Mouse (Mus musculus) liver, embryonic 11.5 days (tissue): Measurements from ENCODE around the gene Ptprn2. TPM values are rescaled to one million over a fixed set of nuclear protein-coding genes. Genes with fewer than 3 reads are reported as not detected.

Source experiments
- ATAC-seq: fragments of 200-750 bp; cut with Nextera tagmentation; replicated peaks from 2 replicates; pipeline ENCODE4 v1.8.0; 2017; ENCODE audit warnings: moderate number of reproducible peaks, mild to moderate bottlenecking, moderate TSS enrichment, moderate library complexity; ENCODE audit not compliant: low FRiP score
- DNase-seq: peaks from one replicate; pipeline ENCODE4 v3.0.0-alpha.2; 2017; ENCODE audit warnings: low spot score
- H3K27ac ChIP-seq: fragments of 300-500 bp; sonication (generic); 2 replicates; pipeline ENCODE4 v1.5.1; 2014; ENCODE audit warnings: mild to moderate bottlenecking, low read depth, low read length, control low read depth
- H3K27me3 ChIP-seq: fragments of 300-500 bp; sonication (generic); replicated peaks from 2 replicates; pipeline ENCODE4 v1.6.1; 2014; ENCODE audit warnings: low read length, mixed read lengths; ENCODE audit not compliant: control insufficient read depth, insufficient read depth
- H3K36me3 ChIP-seq: fragments of 300-500 bp; sonication (generic); 2 replicates; pipeline ENCODE4 v1.6.1; 2014; ENCODE audit warnings: mild to moderate bottlenecking, low read length, moderate library complexity, mixed read lengths; ENCODE audit not compliant: control insufficient read depth, insufficient read depth
- H3K4me1 ChIP-seq: fragments of 300-500 bp; sonication (generic); replicated peaks from 2 replicates; pipeline ENCODE4 v1.6.1; 2014; ENCODE audit warnings: low read length, mixed read lengths; ENCODE audit not compliant: control insufficient read depth, insufficient read depth
- H3K4me2 ChIP-seq: fragments of 300-500 bp; sonication (generic); 2 replicates; pipeline ENCODE4 v1.6.1; 2014; ENCODE audit warnings: mild to moderate bottlenecking, control low read depth, moderate library complexity
- H3K4me3 ChIP-seq: fragments of 300-500 bp; sonication (generic); 2 replicates; pipeline ENCODE4 v1.5.1; 2014; ENCODE audit warnings: low read depth, low read length, control low read depth
- H3K9ac ChIP-seq: fragments of 300-500 bp; sonication (generic); 2 replicates; pipeline ENCODE4 v1.6.1; 2014; ENCODE audit warnings: low read depth, low read length, control low read depth
- H3K9me3 ChIP-seq: fragments of 300-500 bp; sonication (generic); 2 replicates; pipeline ENCODE4 v1.6.1; 2016; ENCODE audit warnings: low read length, inconsistent platforms, mixed read lengths; ENCODE audit not compliant: control insufficient read depth
- WGBS: fragments of 180-500 bp; shearing (Covaris S2); extraction: QIAGEN DNeasy Blood & Tissue Kit; methylation state at CpG from one replicate; pipeline ENCODE4 v1.1.7; 2014; 5-methylcytosine and 5-hydroxymethylcytosine counted together
- polyA plus RNA-seq: library from polyadenylated mRNA; unstranded; fragments of >200 nt; fragmentation: Nextera tagmentation; extraction: Ambion mirVana; gene quantifications from 2 replicates; pipeline ENCODE4 v1.2.1, GENCODE M21; 2014

The Ptprn2 gene
- polyA plus RNA-seq, 1 experiment from 2014 or later, result 0.11 TPM

- ATAC-seq, result no peak
These were observed 112.8 kb downstream of the Ptprn2 start for GRCm38 (mm10) chr12:116598123-116599005.

GRCm38 (mm10) chr12:116599537-116599936, 114.0 kb downstream of the Ptprn2 start:
- WGBS, result 78% methylated on average over 1 of the region's 1 CpGs
- Histone ChIP-seq H3K36me3 (no peaks in the 10 kb centered on the region), H3K4me2 (no peak overlapping the region), H3K9ac (no peak overlapping the region), H3K4me1 (no peaks in the 10 kb centered on the region), H3K27me3 (no peaks in the 10 kb centered on the region), H3K9me3 (no peaks in the 10 kb centered on the region), H3K27ac (no peak overlapping the region), H3K4me3 (no peak overlapping the region)
- DNase-seq (no peak), ATAC-seq (no peak)

More at GRCm38 (mm10) chr12:116598123-116599005, 112.8 kb downstream of the Ptprn2 start:
- Histone ChIP-seq H3K4me3 (no peak overlapping the region), H3K27ac (no peak overlapping the region), H3K27me3 (no peaks in the 10 kb centered on the region), H3K4me1 (no peaks in the 10 kb centered on the region), H3K4me2 (no peak overlapping the region), H3K9me3 (no peaks in the 10 kb centered on the region), H3K36me3 (no peaks in the 10 kb centered on the region), H3K9ac (no peak overlapping the region)
- no peak for DNase-seq
- 64% methylated on average over 8 of the region's 8 CpGs for WGBS

- Histone ChIP-seq H3K27me3 (no peaks in the 10 kb centered on the region), H3K36me3 (no peaks in the 10 kb centered on the region), H3K4me1 (no peaks in the 10 kb centered on the region), H3K9me3 (no peaks in the 10 kb centered on the region), H3K27ac (no peak overlapping the region), H3K4me3 (no peak overlapping the region), H3K4me2 (no peak overlapping the region), H3K9ac (no peak overlapping the region)
- ATAC-seq (no peak), DNase-seq (no peak)
- WGBS, result 75% methylated on average over 6 of the region's 6 CpGs
These were observed 114.5 kb downstream of the Ptprn2 start for GRCm38 (mm10) chr12:116600054-116600453.

DNA sequence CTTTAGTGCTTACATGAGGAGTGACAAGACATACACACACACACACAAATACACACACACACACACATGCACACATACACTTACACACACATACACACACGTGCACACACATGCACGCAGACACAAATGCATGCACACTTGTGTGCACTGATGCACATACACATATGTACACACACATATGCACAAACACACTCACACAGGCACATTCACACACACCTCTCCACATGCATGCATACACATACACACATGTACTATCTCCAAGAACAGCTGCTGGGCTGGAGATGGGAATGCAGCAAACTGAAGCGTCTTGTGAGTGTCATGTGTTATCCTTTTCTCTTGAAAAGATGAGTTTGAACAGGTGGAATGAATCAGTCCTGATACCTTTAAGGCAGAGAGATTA, 115.9 kb downstream of the Ptprn2 start:
- no peaks in the 10 kb centered on the region for H3K36me3 ChIP-seq
- H3K27ac ChIP-seq, result no peak overlapping the region
- no peak overlapping the region for H3K4me3 ChIP-seq
- 85% methylated on average over 3 of the region's 3 CpGs for WGBS
- no peaks in the 10 kb centered on the region for H3K27me3 ChIP-seq
- no peak overlapping the region for H3K4me2 ChIP-seq
- no peak for DNase-seq
- no peak for ATAC-seq
- no peak overlapping the region for H3K9ac ChIP-seq
- no peaks in the 10 kb centered on the region for H3K9me3 ChIP-seq
- no peaks in the 10 kb centered on the region for H3K4me1 ChIP-seq

- no peaks in the 10 kb centered on the region for H3K27me3 ChIP-seq
- no peak overlapping the region for H3K9ac ChIP-seq
- WGBS, result 75% methylated on average over 5 of the region's 5 CpGs
- ATAC-seq (no peak), DNase-seq (no peak)
- no peak overlapping the region for H3K27ac ChIP-seq
- no peaks in the 10 kb centered on the region for H3K36me3 ChIP-seq
- no peak overlapping the region for H3K4me3 ChIP-seq
- H3K4me1 ChIP-seq, result no peaks in the 10 kb centered on the region
- no peak overlapping the region for H3K4me2 ChIP-seq
- H3K9me3 ChIP-seq, result no peaks in the 10 kb centered on the region
These were observed 116.4 kb downstream of the Ptprn2 start for GRCm38 (mm10) chr12:116601921-116602320.

- Histone ChIP-seq H3K27ac (no peak overlapping the region), H3K4me3 (no peak overlapping the region), H3K9me3 (no peaks in the 10 kb centered on the region), H3K27me3 (no peaks in the 10 kb centered on the region), H3K36me3 (no peaks in the 10 kb centered on the region), H3K4me1 (no peaks in the 10 kb centered on the region), H3K9ac (no peak overlapping the region), H3K4me2 (no peak overlapping the region)
- WGBS, result 78% methylated on average over 6 of the region's 6 CpGs
- DNase-seq (no peak), ATAC-seq (no peak)
These were observed 123.1 kb downstream of the Ptprn2 start for GRCm38 (mm10) chr12:116608598-116608997.

DNA sequence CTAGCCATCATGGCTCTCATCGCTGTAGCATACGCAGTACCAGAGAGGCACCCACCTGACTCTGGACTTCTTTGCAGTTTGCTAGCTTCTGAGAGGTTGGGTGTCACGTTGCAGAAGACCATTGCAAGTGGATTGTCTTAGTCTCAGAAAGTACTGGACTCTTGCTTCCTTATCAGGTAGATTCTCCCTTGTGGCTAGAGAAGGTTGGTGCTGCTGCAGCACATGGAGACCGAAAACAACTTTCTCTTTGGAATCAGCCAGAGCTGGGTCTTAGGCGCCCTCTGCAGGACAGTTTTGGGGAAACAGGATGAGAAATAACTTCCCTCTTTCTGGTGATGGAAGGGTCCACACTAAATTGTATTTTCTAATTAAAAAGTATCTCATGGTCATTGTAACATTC, 134.3 kb downstream of the Ptprn2 start:
- DNase-seq (peak; percentile 41), ATAC-seq (peak; percentile 57; the same call in 1 of the 2 replicates)
- H3K9me3 ChIP-seq, result no peaks in the 10 kb centered on the region
- H3K4me3 ChIP-seq, result no peak overlapping the region
- no peaks in the 10 kb centered on the region for H3K27me3 ChIP-seq
- no peaks in the 10 kb centered on the region for H3K36me3 ChIP-seq
- no peak overlapping the region for H3K27ac ChIP-seq
- no peaks in the 10 kb centered on the region for H3K4me1 ChIP-seq
- no peak overlapping the region for H3K9ac ChIP-seq
- WGBS, result 44% methylated on average over 5 of the region's 5 CpGs
- H3K4me2 ChIP-seq, result peak overlapping the region; percentile 20; the same call in 1 of the 2 replicates

GRCm38 (mm10) chr12:116620299-116620698, 134.8 kb downstream of the Ptprn2 start:
- ATAC-seq, result peak; percentile 41; the same call in 1 of the 2 replicates
- H3K9ac ChIP-seq, result no peak overlapping the region
- no peaks in the 10 kb centered on the region for H3K4me1 ChIP-seq
- H3K4me3 ChIP-seq, result no peak overlapping the region
- no peaks in the 10 kb centered on the region for H3K36me3 ChIP-seq
- DNase-seq, result no peak
- no peaks in the 10 kb centered on the region for H3K9me3 ChIP-seq
- WGBS, result 67% methylated on average over 3 of the region's 3 CpGs
- H3K4me2 ChIP-seq, result no peak overlapping the region
- no peak overlapping the region for H3K27ac ChIP-seq
- no peaks in the 10 kb centered on the region for H3K27me3 ChIP-seq
